Mouse (Mus musculus): ENCODE results near the gene Fhit. TPM values are rescaled to one million over a fixed set of nuclear protein-coding genes. Genes with fewer than 3 reads are reported as not detected.

The Fhit gene
- total RNA-seq, 2 experiments from 2014 or later: 1.3 to 2.1 TPM

GRCm38 (mm10) chr14:9643700-9644099 lies 1518.1 kb downstream of the Fhit start:
- DNase-seq: no peak
- intact Hi-C loops (cut with DNase I): no loop called here

GRCm38 (mm10) chr14:9642628-9643027 lies 1519.2 kb downstream of the Fhit start:
- intact Hi-C loops (cut with DNase I): no loop called here
- no peak for DNase-seq

GRCm38 (mm10) chr14:9642068-9642467 lies 1519.8 kb downstream of the Fhit start:
- DNase-seq: no peak
- intact Hi-C loops (cut with DNase I): no loop called here

GRCm38 (mm10) chr14:9634247-9634991 lies 1527.4 kb downstream of the Fhit start:
- intact Hi-C loops (cut with DNase I): no loop called here
- no peak for DNase-seq

- intact Hi-C loops (cut with DNase I): no loop called here
- DNase-seq: no peak
Observed at GRCm38 (mm10) chr14:9632537-9632936, 1529.3 kb downstream of the Fhit start.

- no peak for DNase-seq
- intact Hi-C loops (cut with DNase I): no loop called here
Observed at GRCm38 (mm10) chr14:9623219-9624043, 1538.4 kb downstream of the Fhit start.

- DNase-seq: no peak
Observed at GRCm38 (mm10) chr14:9620902-9621540, 1540.8 kb downstream of the Fhit start.

GRCm38 (mm10) chr14:9619840-9620239 lies 1542.0 kb downstream of the Fhit start:
- intact Hi-C loops (cut with DNase I): no loop called here
- no peak for DNase-seq

More at GRCm38 (mm10) chr14:9620902-9621540, 1540.8 kb downstream of the Fhit start:
- intact Hi-C loops (cut with DNase I): no loop called here

- DNase-seq: no peak
- intact Hi-C loops (cut with DNase I): no loop called here
Observed at GRCm38 (mm10) chr14:9613126-9613525, 1548.7 kb downstream of the Fhit start.

GRCm38 (mm10) chr14:9609120-9609519 lies 1552.7 kb downstream of the Fhit start:
- intact Hi-C loops (cut with DNase I): no loop called here
- DNase-seq: no peak

GRCm38 (mm10) chr14:9606584-9607377 lies 1555.1 kb downstream of the Fhit start:
- no peak for DNase-seq
- intact Hi-C loops (cut with DNase I): no loop called here

- intact Hi-C loops (cut with DNase I): no loop called here
- no peak for DNase-seq
Observed at GRCm38 (mm10) chr14:9600271-9600670, 1561.6 kb downstream of the Fhit start.

GRCm38 (mm10) chr14:9597460-9597977 lies 1564.3 kb downstream of the Fhit start:
- intact Hi-C loops (cut with DNase I): no loop called here
- DNase-seq: no peak

GRCm38 (mm10) chr14:9589121-9589520 lies 1572.7 kb downstream of the Fhit start:
- intact Hi-C loops (cut with DNase I): no loop called here
- DNase-seq: no peak

- intact Hi-C loops (cut with DNase I): no loop called here
- DNase-seq: no peak
Observed at GRCm38 (mm10) chr14:9587900-9588299, 1573.9 kb downstream of the Fhit start.

- no peak for DNase-seq
- intact Hi-C loops (cut with DNase I): no loop called here
Observed at GRCm38 (mm10) chr14:9583227-9584155, 1578.3 kb downstream of the Fhit start.

GRCm38 (mm10) chr14:9556333-9556732 lies 1605.5 kb downstream of the Fhit start:
- no peak for DNase-seq
- intact Hi-C loops (cut with DNase I): no loop called here

GRCm38 (mm10) chr14:9555807-9556206 lies 1606.0 kb downstream of the Fhit start:
- DNase-seq: no peak
- intact Hi-C loops (cut with DNase I): no loop called here

GRCm38 (mm10) chr14:9552149-9552548 lies 1609.7 kb downstream of the Fhit start:
- intact Hi-C loops (cut with DNase I): no loop called here

More at GRCm38 (mm10) chr14:9552149-9552548, 1609.7 kb downstream of the Fhit start:
- DNase-seq: no peak
